Mouse (Mus musculus) heart, postnatal 0 days (tissue): ENCODE measurements around the gene Dcaf8. TPM values are rescaled to one million over a fixed set of nuclear protein-coding genes. Genes with fewer than 3 reads are reported as not detected.

Experiments
- ATAC-seq: fragments of 200-750 bp; cut with Nextera tagmentation; 2 replicates; pipeline ENCODE4 v1.8.0; 2017; ENCODE audit warnings: low read depth, moderate number of reproducible peaks, moderate library complexity; ENCODE audit not compliant: insufficient read depth
- DNase-seq: peaks from one replicate; pipeline ENCODE4 v3.0.0-alpha.2; 2016; ENCODE audit warnings: low spot score
- H3K27ac ChIP-seq: fragments of 300-500 bp; sonication (generic); 2 replicates; pipeline ENCODE4 v1.5.1; 2014; ENCODE audit warnings: low read depth, mild to moderate bottlenecking
- H3K27me3 ChIP-seq: fragments of 300-500 bp; sonication (generic); 2 replicates; pipeline ENCODE4 v1.6.1; 2014; ENCODE audit warnings: low read length, mixed read lengths; ENCODE audit not compliant: control insufficient read depth, insufficient read depth
- H3K36me3 ChIP-seq: fragments of 300-500 bp; sonication (generic); replicated peaks from 2 replicates; pipeline ENCODE4 v1.6.1; 2014; ENCODE audit warnings: low read length, mixed read lengths; ENCODE audit not compliant: control insufficient read depth, insufficient read depth
- H3K4me1 ChIP-seq: fragments of 300-500 bp; sonication (generic); 2 replicates; pipeline ENCODE4 v1.6.1; 2014; ENCODE audit warnings: antibody characterized with exemption; ENCODE audit not compliant: control insufficient read depth, insufficient read depth
- H3K4me2 ChIP-seq: fragments of 300-500 bp; sonication (generic); 2 replicates; pipeline ENCODE4 v1.6.1; 2014; ENCODE audit warnings: low read depth, mild to moderate bottlenecking, low read length, moderate library complexity
- H3K4me3 ChIP-seq: fragments of 300-500 bp; sonication (generic); 2 replicates; pipeline ENCODE4 v1.5.1; 2014; ENCODE audit warnings: low read depth, low read length
- H3K9ac ChIP-seq: fragments of 300-500 bp; sonication (generic); replicated peaks from 2 replicates; pipeline ENCODE4 v1.6.1; 2014; ENCODE audit warnings: low read depth, low read length, mixed read lengths
- H3K9me3 ChIP-seq: fragments of 300-500 bp; sonication (generic); replicated peaks from 2 replicates; pipeline ENCODE4 v1.6.1; 2016; ENCODE audit warnings: low read length; ENCODE audit not compliant: control insufficient read depth
- CTCF ChIP-seq: IDR thresholded peaks from 2 replicates; pipeline ENCODE4 v1.5.1; 2016; ENCODE audit warnings: antibody characterized with exemption, control low read depth, low read depth
- EP300 ChIP-seq: IDR thresholded peaks from 2 replicates; pipeline ENCODE4 v1.6.1; 2016; ENCODE audit warnings: antibody characterized with exemption, low read depth
- WGBS: fragments of 180-500 bp; shearing (Covaris S2); extraction: QIAGEN DNeasy Blood & Tissue Kit; methylation state at CpG from one replicate; pipeline ENCODE4 v1.1.7; 2014; 5-methylcytosine and 5-hydroxymethylcytosine counted together
- polyA plus RNA-seq: library from polyadenylated mRNA; unstranded; fragments of >200 nt; fragmentation: Nextera tagmentation; extraction: Ambion mirVana; gene quantifications from 2 replicates; pipeline ENCODE4 v1.2.1, GENCODE M21; 2015
- total RNA-seq: library from RNA; depleted of rRNA; stranded (reverse); fragments of >200 nt; gene quantifications from 2 replicates; pipeline ENCODE4 v1.2.3, GENCODE M21; 2014; ENCODE audit warnings: low replicate concordance

Dcaf8 gene
- total and polyA plus RNA-seq, 2 experiments from 2014 or later = 116 to 129 TPM

DNA sequence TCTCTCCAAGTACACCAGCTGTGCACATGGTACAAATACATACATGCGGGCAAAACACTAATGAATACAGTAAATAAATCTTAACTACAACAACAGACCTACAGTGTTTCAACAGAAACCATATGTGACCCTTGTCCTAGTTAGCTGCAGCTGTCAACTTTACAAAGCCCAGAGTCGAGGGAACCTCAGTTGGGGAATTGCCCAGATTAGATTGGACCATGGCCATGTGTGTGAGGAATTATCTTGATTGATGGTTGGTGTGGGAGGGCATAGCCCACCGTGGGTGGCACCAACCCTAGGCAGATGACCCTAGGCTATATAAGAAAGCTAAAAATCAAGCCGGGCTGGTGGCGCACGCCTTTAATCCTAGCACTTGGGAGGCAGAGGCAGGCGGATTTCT, 15.6 kb upstream of the Dcaf8 start:
- TF ChIP-seq EP300 = no peak
- no peak for TF ChIP-seq CTCF
- no peaks in the 10 kb centered on the region for H3K27me3 ChIP-seq
- DNase-seq = no peak
- ATAC-seq = no peak; the same call in 1 of the 2 replicates
- WGBS = 83% methylated on average over 7 of the region's 7 CpGs
- H3K4me1 ChIP-seq = peaks cover 6% of the 10 kb centered on the region
- peaks cover 82% of the 10 kb centered on the region for H3K36me3 ChIP-seq
- H3K9me3 ChIP-seq = no peaks in the 10 kb centered on the region
- no peak overlapping the region for H3K9ac ChIP-seq
- H3K27ac ChIP-seq = peak overlapping the region; percentile 17; the same call in 1 of the 2 replicates
- no peak overlapping the region for H3K4me3 ChIP-seq
- no peak overlapping the region for H3K4me2 ChIP-seq

DNA sequence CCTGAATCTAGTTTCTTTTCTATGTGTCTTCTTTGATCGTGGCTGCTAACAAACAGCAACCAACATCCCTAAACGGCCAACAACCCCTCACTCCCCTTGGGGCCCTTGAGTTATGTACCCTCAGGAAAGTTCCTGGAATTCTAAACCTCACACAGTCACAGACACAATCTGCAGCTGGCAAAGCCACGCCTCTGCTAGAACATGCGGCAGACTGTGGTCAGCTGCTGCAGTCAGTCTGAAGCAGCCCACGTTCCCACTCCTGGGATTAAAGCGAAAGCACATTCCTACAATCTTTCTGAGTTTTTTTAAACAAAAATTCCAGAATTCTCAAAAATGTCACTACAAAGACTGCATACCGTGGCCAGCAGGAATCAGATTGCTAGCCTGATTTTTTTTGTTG, 14.3 kb upstream of the Dcaf8 start:
- no peaks in the 10 kb centered on the region for H3K9me3 ChIP-seq
- no peaks in the 10 kb centered on the region for H3K27me3 ChIP-seq
- no peaks in the 10 kb centered on the region for H3K4me1 ChIP-seq
- WGBS = 61% methylated on average over 7 of the region's 7 CpGs
- H3K4me3 ChIP-seq = no peak overlapping the region
- H3K4me2 ChIP-seq = no peak overlapping the region
- DNase-seq (no peak), ATAC-seq (no peak)
- TF ChIP-seq CTCF (no peak), EP300 (no peak)
- H3K9ac ChIP-seq = no peak overlapping the region
- peaks cover 78% of the 10 kb centered on the region for H3K36me3 ChIP-seq
- H3K27ac ChIP-seq = peak overlapping the region; percentile 62

DNA sequence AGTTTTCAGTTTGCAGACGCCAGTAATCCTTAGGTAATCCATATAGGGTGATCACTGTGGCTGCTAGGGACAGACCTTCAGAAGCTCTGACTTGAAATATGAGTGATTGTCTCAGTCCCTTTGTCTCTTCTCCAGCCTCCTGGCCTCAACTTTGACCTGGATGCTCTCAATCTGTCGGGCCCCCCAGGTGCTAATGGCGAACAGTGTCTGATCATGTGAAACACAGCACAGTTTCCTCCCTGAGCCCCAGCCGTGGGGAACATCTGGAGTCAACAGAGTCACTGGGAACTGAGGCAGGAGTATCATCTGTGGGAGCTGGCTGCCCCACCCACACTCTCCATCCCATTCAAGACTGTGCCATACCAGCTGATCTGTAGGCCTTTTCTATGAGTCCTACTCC, 13.8 kb upstream of the Dcaf8 start:
- H3K4me2 ChIP-seq = no peak overlapping the region
- no peaks in the 10 kb centered on the region for H3K9me3 ChIP-seq
- H3K4me1 ChIP-seq = no peaks in the 10 kb centered on the region
- WGBS = 85% methylated on average over 4 of the region's 4 CpGs
- H3K36me3 ChIP-seq = peaks cover 73% of the 10 kb centered on the region
- H3K27me3 ChIP-seq = no peaks in the 10 kb centered on the region
- H3K9ac ChIP-seq = no peak overlapping the region
- no peak for TF ChIP-seq EP300
- TF ChIP-seq CTCF = no peak
- no peak overlapping the region; the same call in 1 of the 2 replicates for H3K27ac ChIP-seq
- DNase-seq (no peak), ATAC-seq (no peak)
- H3K4me3 ChIP-seq = no peak overlapping the region

GRCm38 (mm10) chr1:172140160-172140559, 7.7 kb upstream of the Dcaf8 start:
- ATAC-seq (no peak), DNase-seq (no peak)
- no peak overlapping the region for H3K27ac ChIP-seq
- peaks cover 14% of the 10 kb centered on the region for H3K36me3 ChIP-seq
- no peak overlapping the region for H3K9ac ChIP-seq
- H3K4me2 ChIP-seq = no peak overlapping the region
- TF ChIP-seq CTCF (no peak), EP300 (no peak)
- H3K9me3 ChIP-seq = 0 out of 2 replicates have a peak, but pooled peaks cover 4% of the 10 kb centered on the region
- no peak overlapping the region for H3K4me3 ChIP-seq
- H3K27me3 ChIP-seq = no peaks in the 10 kb centered on the region
- H3K4me1 ChIP-seq = no peaks in the 10 kb centered on the region
- WGBS = 73% methylated on average over 2 of the region's 2 CpGs

DNA sequence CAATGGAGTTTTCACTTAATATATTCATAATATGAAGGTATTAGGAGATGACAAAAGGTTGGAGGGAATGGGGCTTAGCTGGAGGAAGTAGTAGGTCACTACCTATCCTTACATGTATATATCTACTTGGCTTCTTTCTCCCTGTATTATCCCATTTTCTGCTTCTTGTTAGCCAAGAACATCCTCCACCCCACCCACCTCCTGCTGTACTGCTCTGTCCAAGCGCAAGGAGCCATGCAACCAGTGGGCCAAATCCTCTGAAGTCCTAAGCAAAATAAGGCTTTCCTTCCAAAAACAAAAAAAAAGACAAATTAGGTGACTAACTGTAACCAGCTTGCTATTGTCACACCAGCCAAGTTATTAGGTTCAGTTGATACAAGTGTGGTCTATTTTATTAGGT, 7.1 kb upstream of the Dcaf8 start:
- H3K36me3 ChIP-seq = peaks cover 7% of the 10 kb centered on the region
- no peak for DNase-seq
- H3K4me1 ChIP-seq = no peaks in the 10 kb centered on the region
- H3K4me3 ChIP-seq = no peak overlapping the region
- TF ChIP-seq CTCF (no peak), EP300 (no peak)
- no peaks in the 10 kb centered on the region for H3K27me3 ChIP-seq
- no peak overlapping the region for H3K27ac ChIP-seq
- no peak for ATAC-seq
- 81% methylated on average over 1 of the region's 1 CpGs for WGBS
- H3K9ac ChIP-seq = no peak overlapping the region
- H3K9me3 ChIP-seq = 0 out of 2 replicates have a peak, but pooled peaks cover 4% of the 10 kb centered on the region
- no peak overlapping the region for H3K4me2 ChIP-seq

- no peak for DNase-seq
- ATAC-seq = no peak
- Histone ChIP-seq H3K9me3 (0 out of 2 replicates have a peak, but pooled peaks cover 4% of the 10 kb centered on the region), H3K9ac (no peak overlapping the region), H3K27ac (no peak overlapping the region), H3K4me1 (no peaks in the 10 kb centered on the region), H3K36me3 (no peaks in the 10 kb centered on the region), H3K4me2 (no peak overlapping the region), H3K27me3 (no peaks in the 10 kb centered on the region), H3K4me3 (no peak overlapping the region)
- 77% methylated on average over 3 of the region's 3 CpGs for WGBS
- TF ChIP-seq EP300 = no peak
Measured at GRCm38 (mm10) chr1:172141529-172141928, 6.4 kb upstream of the Dcaf8 start.
